Mouse (Mus musculus): ENCODE measurements around the gene Zfp219.

DNA sequence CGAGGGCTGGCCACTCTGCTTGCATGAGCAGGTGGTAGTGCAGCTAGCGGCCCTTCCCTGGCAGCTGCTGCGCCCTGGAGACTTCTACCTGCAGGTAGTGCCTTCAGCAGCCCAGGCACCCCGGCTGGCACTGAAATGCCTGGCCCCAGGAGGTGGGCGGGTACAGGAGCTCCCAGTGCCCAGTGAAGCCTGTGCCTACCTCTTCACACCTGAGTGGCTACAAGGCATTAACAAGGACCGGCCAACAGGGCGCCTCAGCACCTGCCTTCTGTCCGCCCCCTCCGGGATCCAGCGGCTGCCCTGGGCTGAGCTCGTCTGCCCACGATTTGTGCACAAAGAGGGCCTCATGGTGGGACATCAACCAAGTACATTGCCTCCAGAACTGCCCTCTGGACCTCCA lies 31.8 kb downstream of the Zfp219 start:
- no peak for TF ChIP-seq CTCF (IDR thresholded peaks at IDR 0.05; ENCODE audit: low read depth, low read length)
- no peak for TF ChIP-seq POLR2A (IDR thresholded peaks at IDR 0.05; ENCODE audit: borderline replicate concordance, low read depth, low read length)

All from bone marrow macrophage, adult 2 months (primary cell).